Comparison of ENCODE assay signal across 11 mouse cellular contexts in genomic region chr1:175359411-175360366, GRCm38 (mm10).
DNase-seq lines count a peak whose midpoint lies in the region; ATAC-seq lines count a peak whose summit lies in the region.
"Had no signal": no experiment of that assay in that cellular context is flagged by ENCODE, and none has a peak within 500 bp of the region (broad histone marks: within the 10 kb centered on the region; RNA-seq: fewer than 3 reads in every experiment).

No protein-coding gene starts in this region.

- intact Hi-C loops in left cerebral cortex, postnatal 14 days (cut with DNase I) = no loop called here
- intact Hi-C loops in left cerebral cortex, postnatal 4 days (cut with DNase I) = no loop called here

- ATAC-seq in midbrain, embryonic 15.5 days (replicated peaks) = no peak; the same call in 1 of the 2 replicates
- ATAC-seq in hindbrain, embryonic 12.5 days (ENCODE audit: low FRiP score) = no peak

- no peak overlapping the region for H3K4me2 ChIP-seq in midbrain, embryonic 15.5 days
- no peak overlapping the region for H3K4me2 ChIP-seq in hindbrain, embryonic 12.5 days (replicated peaks)

- no peaks in the 10 kb centered on the region for H3K4me1 ChIP-seq in midbrain, embryonic 15.5 days
- H3K4me1 ChIP-seq in hindbrain, embryonic 12.5 days = no peaks in the 10 kb centered on the region

- H3K27me3 ChIP-seq in midbrain, embryonic 15.5 days (replicated peaks) = no peaks in the 10 kb centered on the region
- no peaks in the 10 kb centered on the region for H3K27me3 ChIP-seq in hindbrain, embryonic 12.5 days

- H3K27ac ChIP-seq in midbrain, embryonic 15.5 days = no peak overlapping the region
- no peak overlapping the region for H3K27ac ChIP-seq in hindbrain, embryonic 12.5 days
- H3K27ac ChIP-seq: macrophage had no signal

- H3K36me3 ChIP-seq in midbrain, embryonic 15.5 days (replicated peaks) = no peaks in the 10 kb centered on the region
- no peaks in the 10 kb centered on the region for H3K36me3 ChIP-seq in hindbrain, embryonic 12.5 days

- 60% methylated on average over 7 of the region's 7 CpGs for WGBS in midbrain, embryonic 15.5 days
- 58% methylated on average over 7 of the region's 7 CpGs for WGBS in hindbrain, embryonic 12.5 days

- no peak overlapping the region for H3K9ac ChIP-seq in midbrain, embryonic 15.5 days
- no peak overlapping the region for H3K9ac ChIP-seq in hindbrain, embryonic 12.5 days

- H3K4me3 ChIP-seq in midbrain, embryonic 15.5 days = no peak overlapping the region
- H3K4me3 ChIP-seq in hindbrain, embryonic 12.5 days = no peak overlapping the region

- peak; percentile 25 to 61 for DNase-seq in left cerebral cortex, postnatal 14 days (ENCODE audit: low spot score in 2 of 2)
- DNase-seq in left cerebral cortex, postnatal 4 days = no peak
- DNase-seq in cerebellum, postnatal 10 days = peak; percentile 26 to 29
- peak; percentile 16 to 22 for DNase-seq in frontal cortex, postnatal 10 days (ENCODE audit: low spot score in 2 of 2)
- peak; percentile 13 to 55 for DNase-seq in kidney, postnatal 25 days
- DNase-seq in ovary, adult 18-20 months (ENCODE audit: low spot score) = no peak
- DNase-seq: gastrocnemius, postnatal 36 days; thymus, postnatal 36 days had no signal

- no peaks in the 10 kb centered on the region for H3K9me3 ChIP-seq in midbrain, embryonic 15.5 days
- no peaks in the 10 kb centered on the region for H3K9me3 ChIP-seq in hindbrain, embryonic 12.5 days (replicated peaks)

Comparison
In these comparisons a context has a peak if more than half of its experiments do, and no peak if none do; other contexts are left out.
1. DNase-seq: peak in left cerebral cortex, postnatal 14 days (2 of 2), cerebellum, postnatal 10 days (2 of 2), frontal cortex, postnatal 10 days (2 of 2) and kidney, postnatal 25 days (2 of 2); none in left cerebral cortex, postnatal 4 days (single experiment) and ovary, adult 18-20 months (single experiment).